Mouse (Mus musculus): Measurements from ENCODE around the gene Naaladl2.

- no peak for TF ChIP-seq MAZ (IDR thresholded peaks at IDR 0.05; ENCODE audit: low read depth, low read length)
- TF ChIP-seq POLR2A (IDR thresholded peaks at IDR 0.05; ENCODE audit: low read depth, low read length), result no peak
- no peak for TF ChIP-seq ZC3H11A (IDR thresholded peaks at IDR 0.05; ENCODE audit: low read depth, low read length)
These were observed 291.1 kb downstream of the Naaladl2 start for GRCm38 (mm10) chr3:24852936-24853335.

Measured in CH12.LX (cell line).